Mouse (Mus musculus): Measurements from ENCODE around the gene Card9. TPM values are rescaled to one million over a fixed set of nuclear protein-coding genes. Genes with fewer than 3 reads are reported as not detected.

Gene Card9
- polyA plus RNA-seq, 1 experiment from 2014 or later, result 1.3 TPM

- no peaks in the 10 kb centered on the region for H3K9me3 ChIP-seq
- no peak overlapping the region for H3K27ac ChIP-seq
- H3K27me3 ChIP-seq, result no peaks in the 10 kb centered on the region
- no peaks in the 10 kb centered on the region for H3K4me1 ChIP-seq
- H3K4me2 ChIP-seq, result no peak overlapping the region
- ATAC-seq (ENCODE audit: low FRiP score), result no peak
- H3K36me3 ChIP-seq (replicated peaks), result peaks cover 14% of the 10 kb centered on the region
- no peak overlapping the region for H3K4me3 ChIP-seq (replicated peaks)
- no peak overlapping the region for H3K9ac ChIP-seq
- WGBS, result 86% methylated on average over 13 of the region's 13 CpGs
These were observed 1.9 kb downstream of the Card9 start for GRCm38 (mm10) chr2:26358667-26359320.

- peaks cover 10% of the 10 kb centered on the region for H3K4me1 ChIP-seq
- peaks cover 1% of the 10 kb centered on the region; the same call in 1 of the 2 replicates for H3K36me3 ChIP-seq (replicated peaks)
- H3K4me2 ChIP-seq, result no peak overlapping the region
- 45% methylated on average over 15 of the region's 15 CpGs for WGBS
- H3K27ac ChIP-seq, result no peak overlapping the region
- no peaks in the 10 kb centered on the region for H3K27me3 ChIP-seq
- H3K9me3 ChIP-seq, result no peaks in the 10 kb centered on the region
- no peak overlapping the region for H3K4me3 ChIP-seq (replicated peaks)
- no peak for ATAC-seq (ENCODE audit: low FRiP score)
- no peak overlapping the region for H3K9ac ChIP-seq
These were observed 3.2 kb downstream of the Card9 start for GRCm38 (mm10) chr2:26357484-26357883.

- Histone ChIP-seq H3K4me2 (no peak overlapping the region), H3K9me3 (no peaks in the 10 kb centered on the region), H3K4me3 (replicated peaks) (no peak overlapping the region), H3K27me3 (no peaks in the 10 kb centered on the region), H3K4me1 (peaks cover 12% of the 10 kb centered on the region), H3K27ac (no peak overlapping the region), H3K36me3 (replicated peaks) (no peaks in the 10 kb centered on the region), H3K9ac (no peak overlapping the region)
- no peak for ATAC-seq (ENCODE audit: low FRiP score)
- WGBS, result 75% methylated on average over 7 of the region's 7 CpGs
These were observed 4.0 kb downstream of the Card9 start for GRCm38 (mm10) chr2:26356678-26357077.

- 88% methylated on average over 4 of the region's 4 CpGs for WGBS
- Histone ChIP-seq H3K4me3 (replicated peaks) (no peak overlapping the region), H3K9ac (no peak overlapping the region), H3K27me3 (no peaks in the 10 kb centered on the region), H3K36me3 (replicated peaks) (no peaks in the 10 kb centered on the region), H3K9me3 (no peaks in the 10 kb centered on the region), H3K27ac (no peak overlapping the region), H3K4me2 (no peak overlapping the region), H3K4me1 (peaks cover 14% of the 10 kb centered on the region)
- no peak for ATAC-seq (ENCODE audit: low FRiP score)
These were observed 4.5 kb downstream of the Card9 start for GRCm38 (mm10) chr2:26356231-26356630.

- peaks cover 9% of the 10 kb centered on the region for H3K36me3 ChIP-seq (replicated peaks)
These were observed 6.3 kb downstream of the Card9 start for GRCm38 (mm10) chr2:26354401-26354800.

GRCm38 (mm10) chr2:26353066-26353980 lies 7.4 kb downstream of the Card9 start:
- Histone ChIP-seq H3K9me3 (no peaks in the 10 kb centered on the region), H3K27ac (no peak overlapping the region), H3K4me3 (replicated peaks) (peak overlapping the region; percentile 87), H3K36me3 (replicated peaks) (peaks cover 20% of the 10 kb centered on the region), H3K27me3 (no peaks in the 10 kb centered on the region), H3K4me2 (peak overlapping the region; percentile 97), H3K4me1 (peaks cover 24% of the 10 kb centered on the region), H3K9ac (peak overlapping the region; percentile 88)
- no peak for ATAC-seq (ENCODE audit: low FRiP score)
- 89% methylated on average over 11 of the region's 11 CpGs for WGBS

More at GRCm38 (mm10) chr2:26354401-26354800, 6.3 kb downstream of the Card9 start:
- Histone ChIP-seq H3K9me3 (no peaks in the 10 kb centered on the region), H3K9ac (no peak overlapping the region), H3K4me3 (replicated peaks) (no peak overlapping the region), H3K4me2 (no peak overlapping the region), H3K4me1 (peaks cover 24% of the 10 kb centered on the region), H3K27me3 (no peaks in the 10 kb centered on the region), H3K27ac (no peak overlapping the region)
- ATAC-seq (ENCODE audit: low FRiP score), result no peak
- 95% methylated on average over 4 of the region's 4 CpGs for WGBS

GRCm38 (mm10) chr2:26352291-26352910 lies 8.3 kb downstream of the Card9 start:
- Histone ChIP-seq H3K9me3 (no peaks in the 10 kb centered on the region), H3K4me2 (peak overlapping the region; percentile 97), H3K4me1 (peaks cover 24% of the 10 kb centered on the region), H3K9ac (peak overlapping the region; percentile 88), H3K27me3 (no peaks in the 10 kb centered on the region), H3K27ac (peak overlapping the region; percentile 71), H3K36me3 (replicated peaks) (peaks cover 29% of the 10 kb centered on the region), H3K4me3 (replicated peaks) (peak overlapping the region; percentile 87)
- peak; percentile 66 for ATAC-seq (ENCODE audit: low FRiP score)
- WGBS, result 3% methylated on average over 36 of the region's 36 CpGs

- Histone ChIP-seq H3K36me3 (replicated peaks) (peaks cover 37% of the 10 kb centered on the region), H3K4me1 (peaks cover 24% of the 10 kb centered on the region), H3K9me3 (no peaks in the 10 kb centered on the region), H3K27me3 (no peaks in the 10 kb centered on the region), H3K27ac (peak within 1 kb of the TSS; percentile 86), H3K9ac (peak within 1 kb of the TSS; percentile 91), H3K4me3 (replicated peaks) (peak within 1 kb of the TSS; percentile 87), H3K4me2 (peak within 1 kb of the TSS; percentile 97)
- peak; percentile 79 for ATAC-seq (ENCODE audit: low FRiP score)
- 3% methylated on average over 62 of the region's 62 CpGs for WGBS
These were observed 9.1 kb downstream of the Card9 start, which contains the start of gene Dnlz for GRCm38 (mm10) chr2:26351358-26352290. TSS of gene Dnlz (minus strand) at chr2:26352110.

- H3K36me3 ChIP-seq (replicated peaks), result peaks cover 71% of the 10 kb centered on the region
- no peak overlapping the region for H3K4me3 ChIP-seq (replicated peaks)
- no peaks in the 10 kb centered on the region for H3K9me3 ChIP-seq
- H3K4me1 ChIP-seq, result peaks cover 21% of the 10 kb centered on the region
- 79% methylated on average over 6 of the region's 6 CpGs for WGBS
- no peak for ATAC-seq (ENCODE audit: low FRiP score)
- H3K4me2 ChIP-seq, result no peak overlapping the region
- no peak overlapping the region for H3K9ac ChIP-seq
- no peaks in the 10 kb centered on the region for H3K27me3 ChIP-seq
- peak overlapping the region; percentile 61; the same call in 1 of the 2 replicates for H3K27ac ChIP-seq
These were observed 12.5 kb downstream of the Card9 start for GRCm38 (mm10) chr2:26348241-26348640.

GRCm38 (mm10) chr2:26342609-26343490 lies 17.9 kb downstream of the Card9 start:
- H3K27ac ChIP-seq, result no peak overlapping the region
- no peak overlapping the region for H3K4me3 ChIP-seq (replicated peaks)
- ATAC-seq (ENCODE audit: low FRiP score), result no peak
- H3K9ac ChIP-seq, result no peak overlapping the region; the same call in 1 of the 2 replicates
- no peaks in the 10 kb centered on the region for H3K9me3 ChIP-seq
- no peaks in the 10 kb centered on the region for H3K4me1 ChIP-seq
- H3K4me2 ChIP-seq, result no peak overlapping the region
- WGBS, result 85% methylated on average over 11 of the region's 11 CpGs
- H3K36me3 ChIP-seq (replicated peaks), result peaks cover 96% of the 10 kb centered on the region
- no peaks in the 10 kb centered on the region for H3K27me3 ChIP-seq

GRCm38 (mm10) chr2:26342044-26342443 lies 18.7 kb downstream of the Card9 start:
- no peak overlapping the region for H3K4me3 ChIP-seq (replicated peaks)
- no peak for ATAC-seq (ENCODE audit: low FRiP score)
- H3K27me3 ChIP-seq, result no peaks in the 10 kb centered on the region
- H3K9ac ChIP-seq, result no peak overlapping the region
- H3K4me2 ChIP-seq, result no peak overlapping the region
- H3K36me3 ChIP-seq (replicated peaks), result peaks cover 88% of the 10 kb centered on the region
- WGBS, result 91% methylated on average over 10 of the region's 10 CpGs
- no peaks in the 10 kb centered on the region for H3K9me3 ChIP-seq
- H3K4me1 ChIP-seq, result no peaks in the 10 kb centered on the region
- 0 out of 2 replicates have a peak overlapping the region, but pooled peaks have one; percentile 19 for H3K27ac ChIP-seq

Measured in forebrain, embryonic 12.5 days (tissue).